Mouse (Mus musculus): ENCODE results near the gene Iars2.
"Not testable (repeated sequence)": the region's sequence is repeated elsewhere in the genome, so short reads cannot be mapped to it uniquely, and the experiment has no call there.

Gene Iars2

DNA sequence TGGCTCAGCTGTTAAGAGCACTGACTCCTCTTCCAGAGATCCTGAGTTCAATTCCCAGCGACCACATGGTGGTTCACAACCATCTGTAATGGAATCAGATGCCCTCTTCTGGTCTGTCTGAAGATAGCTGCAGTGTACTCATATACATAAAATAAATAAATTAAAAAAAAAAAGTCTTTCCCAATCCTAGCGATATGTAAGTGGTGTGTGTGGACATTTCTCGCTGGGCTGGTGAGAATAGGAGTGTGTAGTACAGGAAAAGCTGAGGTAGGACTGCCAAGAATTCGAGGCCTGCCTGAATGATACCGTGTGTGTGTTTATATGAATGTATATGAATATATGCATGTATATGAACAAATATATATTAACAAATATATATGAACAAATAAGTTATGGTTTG is 2.2 kb upstream of the Iars2 start:
- no peak for DNase-seq

DNA sequence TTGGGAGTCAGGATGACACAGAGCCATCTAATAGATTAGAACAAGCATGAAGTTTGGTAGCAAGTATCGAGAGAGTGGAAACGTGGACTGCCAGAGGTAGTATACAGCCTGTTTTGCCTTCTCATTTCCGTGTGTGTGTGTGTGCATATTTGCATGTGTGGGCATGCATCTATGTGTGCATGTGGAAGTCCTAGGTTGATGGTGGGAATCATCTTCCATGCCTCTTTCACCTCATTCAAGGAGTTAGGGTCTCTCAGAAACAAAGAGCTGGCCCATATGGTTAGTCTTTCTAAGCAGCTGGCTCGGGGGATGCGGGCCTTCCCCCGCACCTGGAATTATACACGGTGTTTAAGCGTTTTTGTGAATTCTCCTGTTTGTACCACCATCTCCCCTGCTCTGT is 655 bp upstream of the Iars2 start:
- no peak for DNase-seq

DNA sequence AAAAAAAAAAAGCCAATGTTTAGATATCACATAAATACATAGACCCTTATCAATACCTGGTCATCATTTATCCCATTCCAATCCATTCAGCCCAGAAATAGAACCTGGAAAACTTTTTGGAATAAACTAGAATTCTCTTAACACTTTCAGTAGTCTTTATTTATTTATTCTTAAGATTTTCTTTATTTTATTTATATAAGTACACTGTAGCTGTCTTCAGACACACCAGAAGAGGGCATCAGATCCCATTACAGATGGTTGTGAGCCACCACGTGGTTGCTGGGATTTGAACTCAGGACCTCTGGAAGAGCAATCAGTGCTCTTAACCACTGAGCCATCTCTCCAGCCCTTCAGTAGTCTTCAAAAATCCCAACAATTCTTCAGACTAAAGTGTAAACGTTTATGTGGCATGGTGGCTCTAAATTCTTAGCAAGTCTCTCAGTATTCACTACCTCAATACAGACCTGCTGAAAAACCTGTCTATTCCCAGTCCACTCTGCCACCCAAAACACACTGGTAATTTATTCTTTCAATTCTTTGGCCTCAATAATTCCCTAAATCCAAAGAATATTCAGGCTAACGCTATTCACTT is 1.3 kb downstream of the Iars2 start:
- DNase-seq, result not testable (repeated sequence)

DNA sequence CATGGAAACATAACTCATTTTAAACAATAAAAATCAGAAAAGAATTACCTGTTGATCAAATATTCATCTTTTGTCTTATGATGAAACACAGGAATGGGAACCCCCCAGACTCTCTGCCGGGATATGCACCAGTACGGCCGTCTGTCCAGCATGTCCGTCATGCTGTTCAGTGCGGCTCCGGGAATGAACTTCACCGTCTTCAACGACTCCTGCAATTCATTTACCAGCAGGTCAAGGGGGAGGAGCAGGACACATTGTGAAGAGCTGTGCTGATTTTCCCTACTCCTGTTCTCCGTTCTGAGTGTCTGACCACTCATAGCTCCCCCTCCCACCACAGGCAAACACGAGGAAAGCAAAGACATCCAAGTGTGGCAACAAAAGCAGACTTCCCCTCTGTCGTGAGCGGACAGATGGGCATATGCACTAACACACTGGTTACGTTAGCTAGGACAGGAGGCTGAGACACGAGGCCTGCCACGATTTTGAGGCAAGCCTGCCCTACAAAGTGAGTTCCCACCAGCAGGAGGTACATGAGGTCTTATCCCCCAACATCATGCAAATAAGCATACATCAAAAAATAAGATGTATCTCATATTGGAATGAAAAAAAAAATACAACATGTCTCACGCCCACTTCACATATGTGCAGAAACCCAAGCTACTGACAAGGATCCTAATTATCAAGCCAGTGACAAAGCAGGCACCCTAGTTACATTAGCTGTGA is 13.2 kb downstream of the Iars2 start:
- peak; percentile 25 for DNase-seq

DNA sequence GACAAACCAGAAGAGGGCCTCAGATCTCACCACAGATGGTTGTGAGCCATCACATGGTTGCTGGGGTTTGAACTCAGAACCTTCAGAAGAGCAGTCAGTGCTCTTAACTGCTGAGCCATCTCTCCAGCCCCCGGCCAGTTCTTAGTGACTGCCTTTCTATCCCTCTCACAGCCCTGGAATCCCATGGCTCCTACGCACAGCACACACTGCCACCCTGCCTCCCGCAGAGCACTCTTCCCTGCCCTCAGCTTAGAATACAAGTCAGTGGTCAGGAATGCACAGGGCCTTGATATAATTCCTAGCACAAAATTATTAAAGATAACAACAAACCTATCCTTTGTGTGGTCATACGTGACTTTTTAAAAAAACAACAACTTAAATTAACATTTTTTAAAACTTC is 14.7 kb downstream of the Iars2 start:
- no peak for DNase-seq

DNA sequence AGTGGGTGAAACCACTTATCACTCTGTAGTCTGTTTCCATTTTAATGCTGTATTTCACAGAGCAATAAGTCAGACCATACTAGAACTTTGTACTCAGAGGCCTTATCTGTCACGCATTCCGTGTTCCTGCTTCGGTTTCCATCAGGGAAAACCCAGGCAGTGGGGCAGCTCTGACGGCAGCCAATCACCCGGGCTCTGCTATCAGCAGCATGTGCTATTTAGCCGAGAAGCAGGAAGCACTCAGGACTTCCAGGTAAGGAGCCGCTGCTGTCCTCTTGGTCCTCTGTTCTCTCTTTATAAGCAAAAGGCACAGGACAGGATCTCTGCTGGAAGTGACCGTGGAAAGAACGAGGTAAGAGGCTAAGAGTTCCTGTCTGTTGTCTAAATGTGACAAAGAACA is 17.2 kb downstream of the Iars2 start:
- DNase-seq, result no peak

DNA sequence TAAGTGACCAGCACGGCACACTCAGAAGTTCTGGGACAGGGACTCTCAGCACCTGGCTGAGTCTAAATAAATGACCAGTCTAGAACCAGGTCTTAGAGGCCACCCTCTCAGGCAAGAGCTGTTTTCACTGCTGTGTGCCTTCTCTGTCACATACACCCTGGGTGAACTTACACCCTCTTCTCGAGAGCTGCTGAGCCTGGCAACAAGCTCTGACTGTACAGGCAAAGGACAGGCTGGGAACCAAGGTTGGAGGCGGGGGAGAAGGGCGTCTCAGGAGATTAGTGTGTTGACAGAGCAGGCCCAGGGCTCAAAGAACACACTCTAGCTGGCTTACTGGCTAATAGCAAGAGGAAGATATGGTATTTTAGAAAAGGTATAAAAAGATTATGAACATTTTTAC is 20.3 kb downstream of the Iars2 start:
- DNase-seq, result no peak

DNA sequence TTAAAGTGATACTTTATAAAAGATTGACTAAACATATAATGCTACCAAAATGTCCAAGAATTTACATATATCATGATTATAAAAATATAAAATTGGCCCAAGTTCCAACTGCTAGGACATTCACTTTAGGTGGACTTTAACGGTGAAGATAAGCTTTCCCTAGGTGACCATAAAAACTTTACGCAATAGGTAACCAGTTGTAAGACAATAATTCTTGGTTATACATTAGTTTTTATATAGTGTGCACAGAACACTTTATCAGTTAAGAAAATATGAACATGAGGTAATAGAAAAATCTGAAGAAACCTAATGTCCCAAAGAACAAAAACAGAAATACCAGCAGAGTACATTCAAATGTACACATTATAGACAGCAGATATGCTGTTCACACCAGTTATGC is 20.9 kb downstream of the Iars2 start:
- DNase-seq, result no peak

DNA sequence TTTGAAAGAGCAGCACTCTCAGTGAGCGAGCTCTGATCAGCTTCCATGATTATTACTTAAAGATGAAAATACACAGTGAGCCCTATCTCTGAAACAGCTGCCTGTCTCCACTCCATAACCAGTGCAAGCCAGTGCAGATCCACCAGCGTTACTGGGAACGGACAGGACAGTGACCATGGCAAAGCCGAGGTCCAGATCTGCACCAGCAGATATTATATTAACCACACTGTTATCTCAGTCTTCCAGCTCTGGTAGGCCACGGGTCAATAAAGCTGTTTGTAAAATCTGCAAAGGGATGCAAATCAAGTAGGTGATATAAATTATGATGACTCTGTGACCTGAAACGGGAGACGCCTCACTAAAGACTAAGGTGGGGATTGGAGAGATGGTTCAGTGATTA is 21.6 kb downstream of the Iars2 start:
- DNase-seq, result no peak

DNA sequence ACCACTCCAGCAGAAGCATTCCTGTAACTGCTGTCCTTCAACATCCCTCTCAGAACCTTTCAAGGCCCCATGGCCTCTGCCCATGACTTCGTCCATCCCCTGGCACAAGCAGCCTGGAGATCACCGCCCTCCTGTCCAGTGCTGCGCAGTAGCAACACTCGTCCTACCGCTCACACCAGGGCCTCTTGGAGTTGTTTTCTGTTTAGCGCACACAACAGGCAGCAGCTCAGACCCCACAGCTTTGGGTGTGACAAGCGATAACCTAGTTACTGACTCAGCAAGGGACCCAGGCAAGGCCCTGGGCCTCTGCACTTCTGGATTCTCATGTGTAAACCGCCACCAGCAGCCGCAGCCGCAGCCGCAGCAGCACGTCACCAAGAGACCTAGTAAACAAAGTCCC is 22.4 kb downstream of the Iars2 start:
- no peak for DNase-seq

DNA sequence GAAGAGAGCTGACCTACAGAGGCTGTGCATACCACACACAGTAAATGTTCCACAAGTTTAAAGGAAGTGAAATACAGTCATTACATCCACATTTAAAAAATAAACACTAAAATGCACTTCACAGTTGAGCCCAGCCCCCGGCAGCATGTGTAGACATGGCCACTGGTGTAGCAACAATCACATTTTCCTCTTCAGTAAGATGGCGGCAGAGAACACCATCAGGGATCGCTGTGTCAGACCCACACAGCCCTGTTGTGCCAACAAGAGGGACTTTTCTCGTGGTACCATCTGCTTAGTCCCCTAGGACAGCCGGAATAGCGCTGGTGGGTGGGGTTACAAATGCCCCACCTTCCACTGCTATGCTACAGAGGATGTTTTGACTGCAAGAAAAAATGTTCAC is 26.4 kb downstream of the Iars2 start:
- no peak for DNase-seq

DNA sequence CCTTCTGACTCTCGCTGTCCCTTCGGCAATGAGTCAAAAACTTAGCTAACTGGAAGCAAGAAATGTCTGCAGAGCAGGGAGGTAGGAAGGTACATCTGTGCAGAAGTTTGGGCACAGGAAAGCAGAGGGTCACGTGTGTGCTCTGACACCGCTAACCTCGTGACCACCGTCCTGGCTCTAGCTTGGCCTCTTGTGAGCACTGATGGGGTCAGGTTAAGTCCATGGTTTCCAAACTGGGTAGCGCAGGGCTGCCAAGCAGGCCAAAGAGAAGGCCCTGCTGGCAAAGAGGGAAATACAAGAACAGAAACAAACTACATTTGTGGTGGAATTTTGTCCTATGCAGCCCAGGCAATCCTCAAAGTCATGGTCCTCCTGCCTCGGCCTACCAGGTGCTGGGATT is 30.7 kb downstream of the Iars2 start:
- DNase-seq, result no peak

DNA sequence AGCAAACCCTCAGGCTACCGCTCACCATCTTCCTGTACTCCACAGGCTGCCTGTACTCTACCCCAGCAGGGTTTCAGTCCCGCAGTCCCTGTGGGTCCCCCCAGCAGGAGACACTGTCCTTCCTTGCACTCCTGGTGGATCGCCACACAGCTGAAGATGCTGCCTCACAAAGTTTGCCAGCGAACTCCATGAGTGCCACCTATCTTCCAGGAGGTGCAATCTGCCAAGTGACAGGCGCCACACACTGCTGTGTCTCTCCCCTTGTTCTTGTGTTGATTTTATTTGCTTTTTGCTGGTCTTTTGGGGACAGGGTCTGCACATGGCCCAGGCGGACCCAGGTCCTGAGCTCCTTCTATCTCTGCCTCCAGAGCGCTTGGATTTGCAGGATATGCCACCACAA is 32.3 kb downstream of the Iars2 start:
- DNase-seq, result no peak

DNA sequence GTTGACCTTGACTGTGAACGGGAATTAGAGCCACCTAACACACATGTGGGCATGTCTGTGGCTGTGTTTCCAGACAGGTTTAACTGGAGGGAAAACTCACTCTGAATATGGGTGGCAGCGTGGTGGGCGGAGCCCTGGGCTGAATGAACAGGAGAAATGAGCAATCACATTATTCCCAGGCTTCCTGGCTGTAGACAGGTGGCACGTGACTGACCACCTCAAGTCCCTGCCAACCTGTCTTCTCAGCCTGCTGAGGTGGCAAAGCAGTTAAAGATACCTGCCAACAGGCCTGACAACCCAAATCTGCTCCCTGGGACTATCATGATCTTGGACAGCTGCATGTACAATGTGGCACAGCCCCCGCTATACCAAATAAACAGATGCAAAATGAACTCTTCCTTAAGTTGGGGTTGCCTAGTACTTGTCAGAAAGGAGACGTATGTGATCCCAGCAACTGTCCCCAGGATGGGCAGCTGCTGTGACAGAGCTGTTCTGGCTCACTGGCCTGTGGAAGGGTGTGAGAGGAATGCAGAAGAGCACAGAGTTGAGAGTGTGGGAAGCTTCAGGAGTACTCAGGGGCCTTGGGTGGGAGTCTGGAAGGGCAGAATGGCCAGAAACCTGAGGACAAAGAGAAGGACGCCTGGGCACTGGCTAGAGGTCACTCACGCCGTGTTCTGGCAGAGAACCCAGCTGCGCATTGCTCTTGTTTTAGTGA is 36.4 kb downstream of the Iars2 start:
- no peak for DNase-seq

DNA sequence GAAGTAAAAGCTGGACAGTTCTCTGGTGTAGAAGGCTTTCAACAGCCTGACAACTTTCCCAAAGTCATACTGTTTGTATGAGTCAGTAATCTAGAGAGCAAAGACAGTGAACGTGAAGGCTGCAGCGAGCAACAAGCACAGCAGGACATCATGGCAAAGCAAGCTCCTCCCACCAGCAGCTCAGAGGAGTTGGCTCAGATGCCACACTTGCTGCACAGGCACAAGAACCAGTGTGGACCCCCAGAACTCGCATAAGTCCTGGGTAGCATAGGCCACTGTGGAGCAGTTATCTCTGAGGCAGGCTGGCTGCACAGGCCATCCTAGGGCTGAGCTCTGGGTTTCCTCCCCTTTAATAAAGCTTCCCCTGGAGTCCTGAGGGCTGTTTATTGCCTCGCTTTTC is 37.9 kb downstream of the Iars2 start:
- DNase-seq, result no peak

DNA sequence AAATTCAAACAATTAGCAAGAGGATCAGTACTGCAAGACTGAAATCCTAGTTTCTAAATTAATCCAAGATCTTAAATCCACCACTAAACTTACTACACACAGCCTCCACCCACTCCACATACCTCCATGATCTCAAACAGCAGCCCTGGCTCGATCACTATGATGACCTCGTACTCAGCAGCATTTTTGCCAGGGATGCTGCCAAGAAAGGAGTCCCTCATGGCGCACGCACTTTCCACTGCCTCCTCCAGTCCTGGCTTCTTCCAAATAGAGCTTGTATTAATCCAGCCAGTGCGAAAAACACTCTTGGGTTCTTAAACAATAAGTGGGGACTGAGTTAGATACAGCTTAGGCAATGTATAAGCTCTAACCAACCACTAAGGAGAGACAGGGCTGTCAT is 40.0 kb downstream of the Iars2 start:
- no peak for DNase-seq

DNA sequence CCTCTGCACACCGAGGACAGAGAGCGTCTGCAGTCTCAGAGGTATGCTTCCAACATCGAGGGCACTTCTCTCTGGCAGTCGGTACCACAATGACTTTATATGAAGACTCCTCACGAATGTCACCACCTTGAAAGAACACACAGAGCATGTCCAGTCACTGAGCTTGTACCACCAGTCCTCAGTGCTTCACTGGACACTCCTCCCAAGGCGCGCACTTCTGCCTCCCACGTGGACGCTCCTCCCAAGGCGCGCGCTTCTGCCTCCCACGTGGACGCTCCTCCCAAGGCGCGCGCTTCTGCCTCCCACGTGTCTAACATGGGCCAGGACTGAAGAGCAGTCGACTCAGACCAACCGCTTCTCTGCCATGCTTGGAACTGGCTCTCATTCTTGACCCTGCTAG is 42.1 kb downstream of the Iars2 start:
- no peak for DNase-seq

DNA sequence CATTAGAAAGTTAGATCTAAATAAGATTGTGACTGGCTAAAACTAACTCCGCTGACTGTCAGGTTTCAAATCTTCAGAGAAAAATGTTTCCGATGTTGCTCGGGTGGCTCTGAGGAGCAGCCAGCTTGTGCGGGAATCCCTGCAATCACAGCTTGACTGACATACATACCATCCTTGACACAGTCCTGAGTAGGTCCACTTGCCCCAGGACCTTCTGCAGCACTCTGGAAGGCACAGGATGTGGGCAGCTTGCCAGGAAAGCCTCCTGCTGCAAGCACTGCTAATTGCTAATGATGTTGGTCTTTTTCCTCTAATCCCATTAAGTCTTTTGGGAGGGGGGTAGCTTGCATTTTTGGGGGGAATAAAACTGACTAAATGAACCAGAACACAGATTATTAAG is 44.0 kb downstream of the Iars2 start:
- peak; percentile 61 for DNase-seq

DNA sequence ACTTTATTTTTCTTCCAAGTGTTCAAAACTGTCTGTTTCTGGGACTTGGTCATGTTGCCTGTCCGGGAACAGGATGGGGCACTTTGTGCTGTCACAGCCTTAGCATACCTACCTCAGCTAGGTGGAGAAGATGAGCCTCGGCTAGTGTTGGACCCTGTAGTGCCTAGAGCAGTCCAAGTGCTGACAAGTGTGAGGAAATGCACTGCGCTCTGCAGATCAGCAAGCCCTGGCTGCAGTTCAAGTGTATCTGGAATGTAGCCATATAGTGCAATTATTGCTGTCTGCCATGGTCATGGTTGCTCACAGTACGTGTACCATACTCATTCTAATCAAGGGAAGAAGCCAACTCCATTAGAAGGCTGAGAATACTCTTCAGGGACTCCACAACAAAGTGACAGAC is 44.5 kb downstream of the Iars2 start:
- no peak for DNase-seq

DNA sequence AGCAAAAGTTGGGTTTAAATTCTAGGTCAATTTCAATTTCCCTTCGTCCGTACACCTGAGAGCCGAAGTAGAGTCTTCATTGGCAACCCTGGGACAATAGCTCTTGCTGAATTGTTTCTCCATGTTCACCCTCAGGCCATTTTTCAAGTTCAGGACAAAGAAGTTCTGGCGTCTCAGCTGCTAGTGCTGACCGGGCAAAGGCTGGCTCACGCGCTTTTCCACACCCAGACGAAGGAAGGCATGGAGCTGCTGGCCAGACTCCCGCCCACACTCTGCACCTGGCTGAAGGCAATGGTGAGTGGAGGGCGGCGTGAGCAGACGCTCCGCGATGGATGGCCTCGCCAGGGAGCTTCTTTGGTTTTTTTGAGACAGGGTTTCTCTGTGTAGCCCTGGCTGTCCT is 45.9 kb downstream of the Iars2 start:
- DNase-seq, result no peak

DNA sequence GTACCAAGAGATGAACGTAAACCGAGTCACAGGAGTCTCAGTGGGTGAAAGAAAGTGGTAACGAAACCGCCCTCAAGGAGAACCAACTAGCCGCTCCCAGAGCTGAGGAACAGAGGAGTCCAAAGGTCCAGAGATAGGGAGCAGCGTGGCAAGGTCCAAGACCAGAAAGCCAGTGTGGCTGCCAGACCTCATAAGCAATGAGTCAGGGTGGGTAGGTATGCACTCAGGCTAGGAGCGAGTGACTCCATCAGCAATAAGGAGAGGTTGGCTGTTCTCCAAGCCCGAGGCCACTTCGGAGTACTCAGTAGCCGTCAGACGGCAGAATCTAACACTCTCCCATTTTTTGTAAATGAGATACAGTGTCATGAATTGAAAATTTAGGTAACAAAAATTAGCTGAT is 46.4 kb downstream of the Iars2 start:
- DNase-seq, result no peak

DNA sequence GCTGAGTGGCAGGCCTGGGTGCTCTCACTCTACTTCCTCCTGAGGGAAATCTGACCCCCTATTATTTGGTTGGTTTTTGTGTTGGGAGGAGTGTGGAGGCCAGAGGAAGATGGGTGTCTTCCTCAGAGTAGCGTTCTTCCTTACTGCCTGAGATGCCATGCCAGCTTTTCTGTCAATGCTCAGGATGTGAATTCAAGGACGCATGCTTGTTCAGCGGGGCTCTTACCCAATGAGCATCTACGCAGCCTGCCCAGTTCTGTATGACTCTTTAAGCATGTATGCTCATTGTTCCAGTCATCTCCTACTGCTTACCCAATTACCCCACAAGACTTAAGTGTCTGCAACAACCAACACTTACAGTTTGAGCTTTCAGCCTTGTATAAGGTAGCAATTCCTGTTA is 48.6 kb downstream of the Iars2 start:
- DNase-seq, result no peak

DNA sequence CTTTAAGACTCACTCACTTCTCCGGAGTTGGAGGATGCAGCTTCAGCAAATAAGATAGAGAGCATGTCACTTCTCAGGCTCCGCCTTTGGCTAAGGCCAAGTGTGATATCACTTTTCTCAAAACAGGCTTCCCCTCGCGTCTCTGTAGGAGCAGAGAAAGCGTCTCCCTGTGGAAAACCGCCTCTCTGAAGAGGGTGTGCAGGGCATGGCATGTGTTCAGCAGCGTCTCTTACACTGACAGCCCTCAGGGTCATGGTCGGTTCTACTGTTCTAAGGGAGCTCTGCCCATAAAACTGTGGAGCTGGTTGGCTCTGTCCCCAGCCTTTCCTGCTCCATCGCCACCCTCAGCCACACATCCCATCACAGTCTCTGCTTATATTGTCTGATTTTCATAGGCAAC is 49.9 kb downstream of the Iars2 start:
- DNase-seq, result no peak

DNA sequence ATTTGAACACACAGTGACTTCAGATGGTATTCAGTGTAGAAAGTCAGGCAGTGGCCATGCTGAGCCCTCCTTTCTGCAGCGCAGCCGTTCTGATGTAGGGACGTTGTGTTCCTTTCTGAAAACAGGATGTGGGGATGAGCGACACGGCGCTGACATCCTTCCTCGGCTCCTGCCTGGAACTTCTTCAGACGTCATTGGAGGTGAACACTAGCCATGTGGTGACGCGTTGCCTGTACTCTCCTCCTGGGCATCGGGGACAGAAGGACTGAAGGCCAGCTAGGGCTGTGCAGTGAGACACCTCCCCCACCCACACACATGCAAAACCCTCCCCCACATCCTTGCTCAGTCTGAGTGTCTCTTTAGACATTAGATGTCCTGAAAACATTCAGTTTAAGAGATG is 52.2 kb downstream of the Iars2 start:
- no peak for DNase-seq

DNA sequence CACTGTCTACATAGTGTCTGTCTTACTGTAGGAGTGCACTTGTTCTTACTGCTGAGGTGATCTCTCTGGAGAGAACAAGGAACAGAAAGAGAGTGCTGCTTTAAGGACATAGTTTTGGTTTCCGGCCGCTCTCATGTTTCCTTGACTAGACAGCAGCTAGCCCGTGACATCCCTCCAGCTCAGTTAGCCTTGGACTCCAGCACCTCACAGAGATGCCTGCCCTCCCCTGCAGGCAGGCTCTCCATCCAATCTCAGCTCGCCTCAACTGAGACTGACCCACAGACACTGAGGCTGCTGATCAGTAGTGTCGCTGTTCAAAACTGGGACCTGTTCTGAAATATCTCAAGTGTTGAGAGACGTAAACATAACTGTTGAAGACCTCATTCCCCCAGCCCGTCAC is 53.2 kb downstream of the Iars2 start:
- DNase-seq, result no peak
